Mouse (Mus musculus) spleen, postnatal 10 days (tissue): Measurements from ENCODE around the gene Lif.

Experiments
- DNase-seq, 2 experiments: peaks; one replicate each; pipeline ENCODE4 v3.0.0; 2021 to 2022; ENCODE audit warnings: low spot score in 2 of 2

Gene Lif

GRCm38 (mm10) chr11:4231435-4231834 is 25.9 kb upstream of the Lif start:
- no peak for DNase-seq

- no peak for DNase-seq
These were observed 24.7 kb upstream of the Lif start for GRCm38 (mm10) chr11:4232644-4233043.

- no peak for DNase-seq
These were observed 22.2 kb upstream of the Lif start for GRCm38 (mm10) chr11:4235052-4235655.

- DNase-seq, result peak; percentile 53 to 70
These were observed 21.5 kb upstream of the Lif start, which contains the start of gene Osm for GRCm38 (mm10) chr11:4235665-4236545. Osm (plus strand) TSS chr11:4236420.

- DNase-seq, result peak in 1 of 2 experiments; percentile 47
These were observed 20.8 kb upstream of the Lif start for GRCm38 (mm10) chr11:4236546-4237067.

- peak; percentile 58 to 67 for DNase-seq
These were observed 19.9 kb upstream of the Lif start for GRCm38 (mm10) chr11:4237389-4237912.

GRCm38 (mm10) chr11:4238167-4238566 is 19.2 kb upstream of the Lif start:
- no peak for DNase-seq

GRCm38 (mm10) chr11:4239691-4240090 is 17.7 kb upstream of the Lif start:
- DNase-seq, result no peak

- no peak for DNase-seq
These were observed 17.2 kb upstream of the Lif start for GRCm38 (mm10) chr11:4240151-4240550.

GRCm38 (mm10) chr11:4241180-4241579 is 16.2 kb upstream of the Lif start:
- no peak for DNase-seq

GRCm38 (mm10) chr11:4246126-4246525 is 11.2 kb upstream of the Lif start:
- DNase-seq, result no peak

GRCm38 (mm10) chr11:4246623-4247022 is 10.7 kb upstream of the Lif start:
- DNase-seq, result no peak

- DNase-seq, result no peak
These were observed 10.0 kb upstream of the Lif start for GRCm38 (mm10) chr11:4247201-4247959.

- no peak for DNase-seq
These were observed 8.2 kb upstream of the Lif start for GRCm38 (mm10) chr11:4249151-4249550.

GRCm38 (mm10) chr11:4250290-4250689 is 7.1 kb upstream of the Lif start:
- DNase-seq, result no peak

- no peak for DNase-seq
These were observed 6.0 kb upstream of the Lif start for GRCm38 (mm10) chr11:4251376-4251775.

GRCm38 (mm10) chr11:4252886-4253285 is 4.5 kb upstream of the Lif start:
- no peak for DNase-seq

GRCm38 (mm10) chr11:4257756-4258155 is 399 bp downstream of the Lif start:
- no peak for DNase-seq

- peak; percentile 77 to 86 for DNase-seq
These were observed 1.3 kb downstream of the Lif start for GRCm38 (mm10) chr11:4258657-4259082.

GRCm38 (mm10) chr11:4260463-4261187 is 3.3 kb downstream of the Lif start:
- peak in 1 of 2 experiments; percentile 25 for DNase-seq

- DNase-seq, result peak; percentile 53 to 78
These were observed 3.8 kb downstream of the Lif start for GRCm38 (mm10) chr11:4261188-4261494.
